Mouse (Mus musculus): ENCODE measurements at regions not wholly inside any gene's neighbourhood (a gene's known extent, or its start where the extent isn't known, plus 50 kb on each side); places are given as distances from the start of the nearest gene placed in this dataset.

DNA sequence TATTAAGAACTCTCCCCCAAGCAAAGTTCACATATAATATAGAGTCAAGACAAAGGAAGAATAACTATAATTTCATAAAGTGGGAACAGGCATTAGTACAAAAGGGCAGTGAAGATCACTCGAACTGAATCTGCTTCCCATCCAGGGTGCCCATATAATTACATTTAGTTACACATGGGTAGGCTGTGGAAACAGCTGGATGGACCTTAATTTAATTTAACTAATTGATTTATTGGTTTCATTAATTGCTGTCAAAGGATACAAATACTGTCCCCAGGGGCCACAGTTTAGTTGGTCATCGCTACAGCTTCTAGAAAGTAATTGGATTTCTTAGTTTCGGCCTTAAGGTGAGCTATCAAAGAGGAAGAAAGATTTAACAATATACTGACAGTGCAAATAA lies 91.4 kb upstream of the Col1a2 start:
- H3K36me3 ChIP-seq: no peaks in the 10 kb centered on the region
- H3K27ac ChIP-seq: no peak overlapping the region
- H3K9ac ChIP-seq: no peak overlapping the region
- H3K4me1 ChIP-seq (replicated peaks): no peaks in the 10 kb centered on the region
- no peaks in the 10 kb centered on the region for H3K27me3 ChIP-seq (replicated peaks)
- H3K4me2 ChIP-seq (replicated peaks): no peak overlapping the region
- WGBS: 78% methylated on average over 3 of the region's 3 CpGs
- no peaks in the 10 kb centered on the region for H3K9me3 ChIP-seq
- no peak for ATAC-seq
- no peak overlapping the region for H3K4me3 ChIP-seq (replicated peaks)

DNA sequence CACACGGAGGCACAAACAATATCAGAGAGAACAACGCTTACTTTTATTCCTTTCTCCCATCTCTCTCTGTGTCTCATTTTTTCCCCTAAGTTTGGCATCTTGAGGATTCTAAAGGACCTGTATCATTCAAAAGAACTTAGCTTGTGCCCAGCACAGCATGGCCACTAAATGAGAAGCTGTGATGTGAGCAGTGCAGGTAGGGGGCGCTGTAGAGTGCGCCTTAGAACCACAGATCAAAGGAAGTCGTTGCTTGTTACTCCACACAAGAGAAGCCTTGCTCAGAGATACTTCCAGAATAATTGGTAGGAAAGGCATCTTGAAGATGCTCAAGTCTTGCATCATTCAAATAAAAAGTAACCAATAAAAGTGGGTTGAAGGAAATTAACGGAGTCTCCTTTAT lies 90.4 kb upstream of the Col1a2 start:
- no peaks in the 10 kb centered on the region for H3K27me3 ChIP-seq (replicated peaks)
- ATAC-seq: no peak
- H3K9me3 ChIP-seq: no peaks in the 10 kb centered on the region
- no peaks in the 10 kb centered on the region for H3K36me3 ChIP-seq
- 0 out of 2 replicates have a peak, but pooled peaks cover 1% of the 10 kb centered on the region for H3K4me1 ChIP-seq (replicated peaks)
- WGBS: 46% methylated on average over 6 of the region's 6 CpGs
- no peak overlapping the region for H3K27ac ChIP-seq
- H3K4me3 ChIP-seq (replicated peaks): no peak overlapping the region
- H3K4me2 ChIP-seq (replicated peaks): no peak overlapping the region
- H3K9ac ChIP-seq: no peak overlapping the region

DNA sequence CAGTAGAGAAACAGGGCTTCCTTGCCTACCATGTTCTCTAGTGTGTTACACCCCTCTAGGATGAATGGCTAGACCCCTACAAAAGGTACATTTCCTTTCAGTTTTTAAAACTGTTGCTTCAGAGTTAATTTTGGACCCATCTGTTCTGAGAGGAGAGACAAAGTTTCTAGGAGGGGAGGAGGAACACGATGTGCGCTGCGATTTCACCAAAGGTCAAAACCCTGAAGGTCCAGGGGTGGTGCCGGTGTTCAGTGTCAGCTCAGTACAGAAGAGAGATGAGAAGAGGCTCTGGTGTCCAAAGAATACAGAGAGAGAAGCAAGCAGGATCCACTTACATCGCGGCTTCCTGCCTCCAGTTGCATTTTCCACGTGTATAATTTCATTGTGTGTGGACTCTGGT lies 89.4 kb upstream of the Col1a2 start:
- WGBS: 70% methylated on average over 7 of the region's 7 CpGs
- Histone ChIP-seq H3K4me2 (replicated peaks) (no peak overlapping the region), H3K4me3 (replicated peaks) (no peak overlapping the region), H3K27me3 (replicated peaks) (no peaks in the 10 kb centered on the region), H3K27ac (no peak overlapping the region), H3K9me3 (no peaks in the 10 kb centered on the region), H3K9ac (no peak overlapping the region), H3K36me3 (no peaks in the 10 kb centered on the region), H3K4me1 (replicated peaks) (0 out of 2 replicates have a peak, but pooled peaks cover 6% of the 10 kb centered on the region)
- ATAC-seq: no peak

DNA sequence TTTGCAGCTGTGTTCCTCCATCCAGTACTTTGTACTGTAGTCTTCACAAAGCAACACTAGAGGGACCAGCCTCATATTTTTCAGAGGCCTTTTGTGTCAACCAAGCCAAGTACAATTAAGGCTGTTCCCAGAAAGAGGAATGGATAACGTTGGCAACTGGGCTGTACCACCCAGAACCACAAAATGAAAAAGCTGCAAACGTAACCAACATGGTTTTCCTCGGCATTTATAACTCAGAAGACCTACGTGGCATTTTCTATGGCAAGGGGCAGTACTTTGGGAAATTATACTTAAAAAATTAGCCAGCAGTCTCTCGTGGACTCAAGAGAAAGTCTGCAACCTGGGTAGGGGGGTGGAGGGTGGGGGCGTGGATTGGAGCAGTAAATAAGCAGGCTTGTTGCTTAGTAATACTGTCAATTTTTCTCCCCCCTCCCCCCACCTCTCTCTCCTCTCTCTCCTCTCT lies 87.3 kb upstream of the Col1a2 start:
- H3K4me3 ChIP-seq (replicated peaks): no peak overlapping the region
- H3K27me3 ChIP-seq (replicated peaks): no peaks in the 10 kb centered on the region
- 0 out of 2 replicates have a peak overlapping the region, but pooled peaks have one; percentile 36 for H3K27ac ChIP-seq
- H3K9me3 ChIP-seq: no peaks in the 10 kb centered on the region
- peak overlapping the region; percentile 36 for H3K4me2 ChIP-seq (replicated peaks)
- WGBS: 31% methylated on average over 6 of the region's 6 CpGs
- no peaks in the 10 kb centered on the region for H3K36me3 ChIP-seq
- ATAC-seq: peak; percentile 82
- no peak overlapping the region for H3K9ac ChIP-seq
- H3K4me1 ChIP-seq (replicated peaks): 0 out of 2 replicates have a peak, but pooled peaks cover 6% of the 10 kb centered on the region

DNA sequence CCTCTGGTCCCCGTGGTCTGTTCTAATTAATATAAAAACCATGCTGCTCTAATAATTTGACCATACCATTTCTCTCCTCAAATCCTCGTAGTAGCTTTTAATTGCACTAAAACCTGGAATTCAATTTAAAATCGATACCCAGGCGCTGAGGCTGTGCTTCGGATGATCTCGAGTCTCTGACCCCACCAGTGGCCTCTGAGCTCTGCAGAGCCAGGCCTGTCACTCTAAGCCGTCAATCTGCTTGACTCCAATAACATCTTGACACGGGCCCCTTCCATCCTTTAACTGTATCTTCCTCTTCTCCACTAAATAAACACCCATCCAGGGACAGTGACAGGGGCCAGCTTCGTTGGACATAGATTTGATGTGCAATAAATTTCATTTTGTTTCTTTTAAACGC lies 86.2 kb upstream of the Col1a2 start:
- no peak for ATAC-seq
- no peak overlapping the region for H3K9ac ChIP-seq
- 0 out of 2 replicates have a peak, but pooled peaks cover 6% of the 10 kb centered on the region for H3K4me1 ChIP-seq (replicated peaks)
- no peaks in the 10 kb centered on the region for H3K27me3 ChIP-seq (replicated peaks)
- WGBS: 54% methylated on average over 10 of the region's 10 CpGs
- no peaks in the 10 kb centered on the region for H3K9me3 ChIP-seq
- H3K4me2 ChIP-seq (replicated peaks): no peak overlapping the region
- H3K4me3 ChIP-seq (replicated peaks): no peak overlapping the region
- 0 out of 2 replicates have a peak overlapping the region, but pooled peaks have one; percentile 13 for H3K27ac ChIP-seq
- H3K36me3 ChIP-seq: no peaks in the 10 kb centered on the region

DNA sequence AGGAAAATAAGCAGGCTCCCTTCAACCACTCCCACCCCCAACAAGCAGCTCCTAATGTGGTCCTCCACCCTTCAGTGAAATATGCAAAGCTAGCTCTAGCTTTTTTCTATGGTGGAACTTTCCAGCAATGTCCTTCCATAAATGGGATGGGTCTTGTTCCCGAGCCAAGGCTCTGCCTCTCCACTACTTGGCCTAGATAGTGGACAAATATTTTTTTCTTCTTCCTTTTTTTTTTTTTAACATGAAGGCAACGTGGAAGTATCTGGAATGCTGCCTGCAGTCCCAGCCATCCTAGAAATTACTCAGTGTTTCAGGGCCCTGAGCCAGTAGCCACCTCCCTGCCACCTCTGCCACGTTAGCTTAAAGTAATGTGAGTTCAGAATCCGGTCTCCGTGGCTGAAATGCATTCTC lies 85.7 kb upstream of the Col1a2 start:
- 0 out of 2 replicates have a peak, but pooled peaks cover 6% of the 10 kb centered on the region for H3K4me1 ChIP-seq (replicated peaks)
- H3K27ac ChIP-seq: peak overlapping the region; percentile 13; the same call in 1 of the 2 replicates
- H3K4me3 ChIP-seq (replicated peaks): no peak overlapping the region
- H3K9me3 ChIP-seq: no peaks in the 10 kb centered on the region
- H3K4me2 ChIP-seq (replicated peaks): no peak overlapping the region
- peak; percentile 68; the same call in 1 of the 2 replicates for ATAC-seq
- no peak overlapping the region for H3K9ac ChIP-seq
- no peaks in the 10 kb centered on the region for H3K36me3 ChIP-seq
- no peaks in the 10 kb centered on the region for H3K27me3 ChIP-seq (replicated peaks)
- WGBS: 56% methylated on average over 5 of the region's 5 CpGs

DNA sequence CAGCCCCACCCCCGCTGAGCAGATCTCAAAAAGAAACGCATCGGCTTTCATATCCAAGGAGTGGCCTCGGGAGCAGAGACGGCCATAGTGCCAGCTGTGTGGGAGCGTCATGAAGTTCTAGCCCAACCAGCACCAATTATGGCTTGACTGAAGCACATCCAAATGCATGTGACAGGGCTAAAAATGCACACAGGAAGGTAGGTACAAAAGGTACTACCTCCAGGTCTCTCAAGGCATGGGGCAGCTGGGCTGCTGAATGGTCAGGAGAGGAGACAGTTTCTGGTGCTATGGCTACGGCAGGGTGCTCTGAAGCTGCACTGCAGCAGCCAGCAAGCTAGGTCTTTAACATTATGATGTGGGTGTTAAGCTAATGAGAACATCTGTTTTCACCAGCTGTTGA lies 83.1 kb upstream of the Col1a2 start:
- Histone ChIP-seq H3K4me3 (replicated peaks) (no peak overlapping the region), H3K9me3 (no peaks in the 10 kb centered on the region), H3K27ac (no peak overlapping the region), H3K9ac (no peak overlapping the region), H3K27me3 (replicated peaks) (no peaks in the 10 kb centered on the region), H3K4me1 (replicated peaks) (0 out of 2 replicates have a peak, but pooled peaks cover 6% of the 10 kb centered on the region), H3K36me3 (no peaks in the 10 kb centered on the region), H3K4me2 (replicated peaks) (no peak overlapping the region)
- ATAC-seq: no peak
- WGBS: 85% methylated on average over 7 of the region's 7 CpGs

DNA sequence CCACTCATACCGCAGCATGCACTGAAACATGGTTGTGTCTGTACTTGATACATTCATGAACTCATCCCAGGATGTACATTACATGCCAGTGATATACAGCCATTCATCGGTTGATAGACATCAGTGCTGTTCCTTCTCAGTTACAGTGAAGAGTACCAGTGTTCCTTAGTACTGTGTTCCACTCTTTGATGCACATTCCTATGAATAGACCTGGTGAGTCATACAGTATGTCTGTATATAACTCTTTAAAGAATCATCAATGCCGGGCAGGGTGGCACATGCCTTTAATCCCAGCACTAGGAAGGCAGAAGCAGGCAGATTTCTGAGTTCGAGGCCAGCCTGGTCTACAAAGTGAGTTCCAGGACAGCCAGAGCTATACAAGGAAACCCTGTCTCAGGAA lies 77.5 kb upstream of the Col1a2 start:
- Histone ChIP-seq H3K4me3 (replicated peaks) (no peak overlapping the region), H3K36me3 (no peaks in the 10 kb centered on the region), H3K9me3 (no peaks in the 10 kb centered on the region), H3K9ac (no peak overlapping the region), H3K27ac (no peak overlapping the region), H3K4me2 (replicated peaks) (no peak overlapping the region), H3K27me3 (replicated peaks) (no peaks in the 10 kb centered on the region), H3K4me1 (replicated peaks) (no peaks in the 10 kb centered on the region)
- no peak for ATAC-seq
- 94% methylated on average over 4 of the region's 4 CpGs for WGBS

DNA sequence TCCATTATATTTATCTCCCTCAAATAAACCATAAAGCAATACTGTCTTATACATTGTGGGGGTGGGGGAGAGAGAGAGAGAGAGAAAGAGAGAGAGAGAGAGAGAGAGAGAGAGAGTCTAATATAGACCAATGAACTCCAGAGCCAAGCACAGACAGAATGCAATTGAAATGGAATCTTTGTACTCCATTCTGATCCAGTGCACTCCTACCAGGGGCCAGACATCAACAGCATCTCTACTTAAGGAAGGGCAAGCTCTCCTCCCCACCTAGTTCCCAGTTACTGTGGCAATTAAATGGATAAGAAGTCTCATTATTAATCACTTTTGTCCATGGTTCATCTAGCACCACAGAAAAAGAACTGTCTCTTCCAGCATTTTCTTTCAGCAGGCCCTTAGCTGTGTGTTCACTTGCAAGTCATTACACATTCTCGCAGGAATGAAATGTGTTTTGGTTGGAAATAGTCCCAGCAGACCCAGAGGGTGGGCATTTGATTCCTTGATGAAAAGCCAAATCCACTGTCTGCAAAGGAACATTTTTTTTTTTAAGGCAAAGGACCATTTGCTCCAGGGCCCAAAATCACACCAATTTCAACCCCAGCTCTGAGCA lies 73.8 kb upstream of the Col1a2 start:
- no peak for ATAC-seq
- H3K9ac ChIP-seq: no peak overlapping the region
- H3K4me2 ChIP-seq (replicated peaks): no peak overlapping the region
- no peaks in the 10 kb centered on the region for H3K9me3 ChIP-seq
- H3K27ac ChIP-seq: no peak overlapping the region
- 59% methylated on average over 1 of the region's 1 CpGs for WGBS
- H3K4me3 ChIP-seq (replicated peaks): no peak overlapping the region
- H3K4me1 ChIP-seq (replicated peaks): no peaks in the 10 kb centered on the region
- no peaks in the 10 kb centered on the region for H3K27me3 ChIP-seq (replicated peaks)
- no peaks in the 10 kb centered on the region for H3K36me3 ChIP-seq

DNA sequence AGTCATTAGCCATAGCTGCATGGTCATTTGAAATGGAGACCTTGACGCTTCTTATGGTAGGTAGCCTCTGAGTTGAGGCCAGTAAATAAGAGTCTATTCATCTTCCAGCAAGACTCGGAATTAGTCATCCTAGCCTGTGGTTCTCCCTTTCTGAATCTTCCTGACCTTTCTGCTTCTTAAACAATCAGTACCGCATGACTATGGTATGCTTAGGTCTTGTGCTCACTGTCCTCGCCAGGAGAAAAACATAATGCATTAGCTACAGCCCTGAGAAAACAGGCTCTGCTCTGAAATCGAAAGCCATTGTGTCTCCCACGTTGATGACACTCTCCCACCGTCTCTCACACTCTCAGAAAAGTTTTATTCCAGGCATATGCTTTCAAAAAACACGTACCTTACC lies 72.4 kb upstream of the Col1a2 start:
- no peak overlapping the region for H3K9ac ChIP-seq

DNA sequence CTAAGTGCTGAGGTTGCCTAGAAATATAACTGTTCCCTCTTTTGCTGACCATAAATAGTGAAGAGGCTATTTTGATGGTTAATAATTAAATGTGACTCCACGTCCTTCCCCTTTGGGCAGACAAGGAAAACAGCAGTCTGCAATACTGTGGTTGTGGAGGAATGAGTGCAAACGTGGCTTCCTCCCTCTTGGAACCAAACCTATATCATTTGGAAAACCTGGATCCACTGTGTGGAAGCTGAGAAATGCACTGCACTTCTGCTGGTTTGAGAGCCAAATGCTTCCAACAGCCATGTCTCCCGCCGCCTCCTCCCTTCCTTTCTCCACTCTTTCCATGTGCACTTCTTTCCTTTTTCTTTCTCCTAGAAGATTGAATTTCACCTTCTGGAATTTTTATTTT lies 68.2 kb upstream of the Col1a2 start:
- Histone ChIP-seq H3K27me3 (replicated peaks) (no peaks in the 10 kb centered on the region), H3K9me3 (no peaks in the 10 kb centered on the region), H3K36me3 (no peaks in the 10 kb centered on the region), H3K4me2 (replicated peaks) (no peak overlapping the region), H3K9ac (no peak overlapping the region), H3K4me1 (replicated peaks) (no peaks in the 10 kb centered on the region), H3K27ac (no peak overlapping the region), H3K4me3 (replicated peaks) (no peak overlapping the region)
- 62% methylated on average over 4 of the region's 4 CpGs for WGBS
- no peak for ATAC-seq

More for the DNA sequence above, 72.4 kb upstream of the Col1a2 start:
- no peak for ATAC-seq
- no peaks in the 10 kb centered on the region for H3K9me3 ChIP-seq
- no peak overlapping the region for H3K27ac ChIP-seq
- no peaks in the 10 kb centered on the region for H3K4me1 ChIP-seq (replicated peaks)
- H3K4me3 ChIP-seq (replicated peaks): no peak overlapping the region
- H3K27me3 ChIP-seq (replicated peaks): no peaks in the 10 kb centered on the region
- no peak overlapping the region for H3K4me2 ChIP-seq (replicated peaks)
- H3K36me3 ChIP-seq: no peaks in the 10 kb centered on the region
- WGBS: 87% methylated on average over 8 of the region's 8 CpGs

DNA sequence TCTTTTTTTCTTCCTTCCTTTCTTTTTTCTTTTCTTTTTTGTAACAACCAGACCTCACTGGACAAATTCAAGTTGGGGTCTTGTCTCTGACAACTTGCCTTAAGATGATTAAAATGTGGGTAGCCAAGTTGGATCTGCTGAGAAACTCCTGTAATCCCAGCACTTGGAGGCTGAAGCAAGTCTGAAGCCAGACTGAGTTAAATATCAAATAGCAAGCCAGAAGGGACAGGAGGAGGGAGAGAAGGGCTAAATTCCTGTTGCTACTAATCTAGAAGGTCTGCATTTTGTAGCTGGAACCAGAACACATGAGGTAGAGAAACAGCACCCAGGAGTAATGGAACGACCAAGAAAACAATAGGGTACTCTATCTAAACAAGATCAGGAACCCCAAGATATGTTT lies 67.7 kb upstream of the Col1a2 start:
- no peak for ATAC-seq
- Histone ChIP-seq H3K36me3 (no peaks in the 10 kb centered on the region), H3K9ac (no peak overlapping the region), H3K4me1 (replicated peaks) (no peaks in the 10 kb centered on the region), H3K4me2 (replicated peaks) (no peak overlapping the region), H3K27ac (no peak overlapping the region), H3K27me3 (replicated peaks) (no peaks in the 10 kb centered on the region), H3K9me3 (no peaks in the 10 kb centered on the region), H3K4me3 (replicated peaks) (no peak overlapping the region)
- WGBS: 97% methylated on average over 1 of the region's 1 CpGs

DNA sequence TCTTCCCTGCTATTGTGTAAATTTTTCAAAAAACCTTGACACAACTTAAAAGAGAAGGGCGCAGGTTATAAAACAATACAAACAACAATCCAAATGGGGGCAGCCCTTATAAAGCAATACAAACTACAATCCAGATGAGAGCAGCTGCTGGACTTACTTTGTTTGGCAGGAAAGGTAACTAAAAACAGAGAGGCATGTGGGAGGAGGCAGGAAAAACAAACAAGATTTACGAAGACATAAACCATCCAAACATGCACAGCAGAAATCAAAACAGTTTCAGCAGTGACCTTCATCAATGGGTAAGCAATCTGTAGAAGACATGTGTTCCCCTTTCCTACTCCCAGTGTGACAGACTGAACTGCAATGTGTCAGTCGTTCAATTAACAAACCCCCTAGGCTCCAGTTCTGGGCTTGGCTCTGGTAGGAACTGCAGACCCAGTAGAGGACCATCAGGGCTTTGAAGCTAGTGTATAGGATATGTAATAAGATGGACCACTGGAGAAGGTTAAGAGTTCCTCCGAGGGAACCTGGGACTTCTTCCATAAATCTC lies 62.9 kb upstream of the Col1a2 start:
- Histone ChIP-seq H3K27ac (no peak overlapping the region), H3K27me3 (replicated peaks) (no peaks in the 10 kb centered on the region), H3K4me3 (replicated peaks) (no peak overlapping the region), H3K36me3 (no peaks in the 10 kb centered on the region), H3K4me2 (replicated peaks) (no peak overlapping the region), H3K9ac (no peak overlapping the region), H3K9me3 (no peaks in the 10 kb centered on the region), H3K4me1 (replicated peaks) (peaks cover 2% of the 10 kb centered on the region; the same call in 1 of the 2 replicates)
- 44% methylated on average over 4 of the region's 4 CpGs for WGBS
- no peak for ATAC-seq

Measured in intestine, embryonic 15.5 days (tissue).